Mouse (Mus musculus) left cerebral cortex, postnatal 14 days (tissue): ENCODE measurements around the gene Myh14. TPM values are rescaled to one million over a fixed set of nuclear protein-coding genes. Genes with fewer than 3 reads are reported as not detected.
A peak's percentile ranks its signal among the peaks of the same experiment; 100 is the strongest.

Experiments
- DNase-seq, 2 experiments: peaks; one replicate each; pipeline ENCODE4 v3.0.0; 2021 to 2022; ENCODE audit warnings: low spot score in 2 of 2, mixed read lengths in 1 of 2
- intact Hi-C: fragments of 180-260 bp; cut with DNase I; formaldehyde crosslinking; loops from one replicate; pipeline ENCODE4 v1.15.1; 2025
- total RNA-seq, 2 experiments: library from RNA; stranded (reverse); gene quantifications; 2 replicates each; pipeline ENCODE4 v1.2.3; 2021

Myh14 gene
- total RNA-seq, 2 experiments from 2014 or later, result 8.8 to 14.5 TPM

DNA sequence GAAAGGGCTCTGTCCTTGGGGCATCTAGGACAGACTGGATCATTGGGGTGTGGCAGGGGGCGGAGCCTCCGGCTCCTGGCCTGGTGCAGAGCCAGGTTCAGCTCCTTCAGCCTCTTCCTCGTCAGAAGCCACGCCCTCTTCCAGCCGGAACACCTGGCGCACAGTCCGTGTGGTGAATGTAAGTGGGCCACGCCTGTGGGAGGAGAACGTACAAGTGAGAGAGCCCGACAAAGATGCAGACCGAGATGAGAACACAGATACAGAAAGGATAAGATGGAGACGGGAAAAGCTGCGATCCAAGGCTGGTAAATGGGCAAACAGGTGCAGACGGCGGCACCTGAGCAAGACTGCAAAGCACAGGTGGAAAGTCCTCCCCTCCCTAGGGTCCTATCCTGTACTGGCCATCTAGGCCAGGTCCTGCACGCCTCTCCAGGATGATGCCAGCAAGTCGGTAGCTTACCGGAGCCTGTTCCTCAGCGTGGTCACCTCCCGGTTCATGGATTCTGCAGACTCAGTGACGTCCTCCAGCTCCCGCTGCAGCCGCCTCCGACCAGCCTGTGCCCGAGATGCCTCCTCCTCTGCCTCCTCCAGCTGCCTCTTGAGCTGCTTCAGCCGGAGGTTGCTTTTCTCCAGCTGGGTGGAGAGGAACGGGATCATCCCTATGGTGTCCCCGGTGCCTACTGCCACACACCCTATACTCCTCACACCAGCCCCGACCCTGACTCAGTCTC, 64.3 kb downstream of the Myh14 start:
- DNase-seq, result no peak
- intact Hi-C loops, result no loop called here

DNA sequence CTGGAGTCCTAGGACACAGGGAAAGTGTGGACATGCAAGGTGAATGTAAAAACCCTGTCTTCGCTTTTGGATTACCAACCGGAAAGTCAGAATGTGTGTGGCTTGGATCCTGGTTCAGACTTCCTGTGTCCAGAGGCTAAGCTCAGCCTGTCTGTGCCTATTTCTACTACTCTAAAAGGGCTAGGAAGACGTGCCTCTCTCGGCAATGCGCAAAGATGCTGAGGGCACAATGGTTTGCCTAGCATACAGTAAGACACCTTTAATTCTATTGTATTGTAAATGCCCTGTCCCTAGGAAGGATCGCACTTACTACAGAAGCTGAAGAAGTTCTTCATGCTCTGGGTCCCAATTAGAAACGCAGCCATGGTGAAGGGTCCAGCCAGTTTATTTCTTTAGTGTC, 65.2 kb downstream of the Myh14 start:
- intact Hi-C loops, result no loop called here
- no peak for DNase-seq

DNA sequence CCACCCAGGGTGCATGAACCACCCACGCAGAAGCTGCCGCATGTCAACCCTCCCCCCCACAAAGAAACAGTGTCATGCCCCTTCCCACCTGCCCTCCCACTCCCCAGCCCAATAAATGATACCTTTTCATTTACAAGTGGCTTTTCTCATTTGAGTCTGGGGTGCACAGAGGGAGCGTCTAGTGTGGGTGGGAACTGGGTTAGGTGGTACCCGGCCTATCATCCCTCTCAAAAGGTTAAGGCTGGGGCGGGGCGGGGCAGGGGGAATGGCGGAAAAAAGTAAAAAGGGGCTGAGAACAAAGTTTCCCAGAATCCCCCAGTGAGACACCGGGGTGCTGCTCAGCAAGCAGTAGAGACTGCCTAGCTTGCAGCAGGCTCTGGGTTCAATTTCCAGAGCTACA, 66.0 kb downstream of the Myh14 start:
- DNase-seq, result no peak
- intact Hi-C loops, result no loop called here

DNA sequence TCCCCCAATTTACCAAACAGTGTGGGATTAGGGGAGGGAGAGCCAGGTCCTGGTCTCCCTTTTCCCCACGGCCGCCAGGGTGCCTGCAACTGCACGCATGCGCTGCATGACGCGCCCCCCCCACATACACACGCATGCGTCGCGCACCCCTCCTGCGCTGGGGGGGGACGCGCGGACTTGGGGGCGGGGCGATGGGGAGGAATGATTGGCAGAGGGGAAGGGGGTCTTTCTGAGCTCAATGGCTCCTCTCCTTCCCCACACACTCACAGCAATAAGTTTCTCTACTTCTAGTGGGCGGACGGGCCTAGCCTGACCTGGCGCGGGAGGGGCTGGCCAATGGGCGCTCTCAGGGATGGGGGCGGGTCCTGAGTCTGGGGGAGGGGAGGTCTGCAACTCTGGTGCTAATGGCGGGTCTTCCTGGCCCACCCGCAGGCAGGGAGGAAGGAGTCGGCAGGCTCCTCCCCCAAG, 66.5 kb downstream of the Myh14 start:
- intact Hi-C loops, result no loop called here
- DNase-seq, result peak in 1 of 2 experiments; percentile 53

DNA sequence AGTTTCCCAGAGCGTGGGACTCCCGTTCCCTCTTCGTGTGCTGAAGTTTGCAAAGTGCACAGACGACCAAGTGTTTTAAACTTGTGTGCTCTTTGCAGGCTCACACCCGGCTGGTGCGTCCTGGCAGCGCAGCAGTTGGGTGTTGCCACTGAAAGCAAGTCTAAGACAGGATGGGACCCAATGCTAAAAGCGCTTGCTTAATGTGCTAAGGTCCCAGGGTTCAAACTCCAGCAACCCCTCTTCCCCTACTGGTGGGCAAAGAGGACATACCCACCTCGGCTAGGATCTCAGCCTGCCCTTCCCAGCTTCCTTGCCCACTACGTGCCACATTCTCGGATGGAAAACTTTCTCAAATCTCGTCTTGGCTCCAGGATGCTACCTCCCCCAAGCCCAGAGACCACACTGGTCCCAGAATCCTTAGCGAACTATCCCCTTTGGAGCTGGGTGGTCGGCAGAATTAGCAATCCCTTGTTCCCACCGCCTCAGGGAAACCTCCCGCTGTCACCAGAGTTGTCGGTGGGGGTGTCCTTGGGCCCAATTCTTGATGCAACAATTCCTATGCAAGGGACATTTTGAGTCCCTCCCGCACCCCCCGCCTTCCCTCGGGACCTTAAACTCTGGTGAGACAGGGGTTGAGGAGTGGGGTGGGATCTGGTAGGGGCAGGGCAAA, 67.3 kb downstream of the Myh14 start:
- intact Hi-C loops, result no loop called here
- DNase-seq, result no peak

DNA sequence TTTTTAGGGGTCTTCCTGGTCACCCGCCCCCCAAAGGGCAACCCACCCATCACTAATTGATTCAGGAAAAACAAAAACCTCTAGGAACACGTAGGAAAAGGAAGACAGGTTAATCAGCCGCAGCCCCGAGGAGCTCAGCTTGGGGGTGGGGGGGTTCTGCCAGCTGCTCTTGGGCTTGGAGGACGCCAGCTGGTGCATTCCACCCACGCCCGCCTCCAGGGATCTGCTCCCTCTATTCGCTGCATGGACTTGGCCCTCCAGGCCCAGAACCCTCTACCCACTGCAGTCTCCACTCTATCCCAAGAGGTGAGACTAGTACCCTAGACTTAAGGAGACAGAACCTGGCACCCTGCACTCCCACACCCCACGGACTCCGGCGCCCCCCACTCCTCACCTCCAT, 68.2 kb downstream of the Myh14 start:
- intact Hi-C loops, result no loop called here
- DNase-seq, result peak; percentile 78 to 80

DNA sequence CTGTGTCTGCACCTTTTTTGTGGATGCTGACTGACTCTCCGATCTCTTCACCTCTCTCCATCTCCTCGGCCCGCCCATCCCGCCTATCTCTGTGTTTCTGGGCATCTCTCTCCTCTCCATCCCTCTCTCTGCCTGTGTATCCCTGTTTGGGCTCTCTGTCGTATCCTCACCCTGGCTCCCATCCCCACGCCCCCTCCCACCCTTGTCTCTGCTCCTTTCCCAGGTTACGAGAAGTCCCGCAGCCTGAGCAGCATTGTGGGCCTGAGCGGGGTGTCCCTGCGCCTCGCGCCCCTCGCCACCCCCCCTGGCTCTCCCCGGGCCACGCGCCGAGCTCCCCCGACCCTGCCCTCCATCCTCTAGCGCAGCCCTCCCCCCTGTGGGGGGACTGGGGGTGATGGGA, 69.0 kb downstream of the Myh14 start:
- intact Hi-C loops, result no loop called here
- DNase-seq, result no peak

DNA sequence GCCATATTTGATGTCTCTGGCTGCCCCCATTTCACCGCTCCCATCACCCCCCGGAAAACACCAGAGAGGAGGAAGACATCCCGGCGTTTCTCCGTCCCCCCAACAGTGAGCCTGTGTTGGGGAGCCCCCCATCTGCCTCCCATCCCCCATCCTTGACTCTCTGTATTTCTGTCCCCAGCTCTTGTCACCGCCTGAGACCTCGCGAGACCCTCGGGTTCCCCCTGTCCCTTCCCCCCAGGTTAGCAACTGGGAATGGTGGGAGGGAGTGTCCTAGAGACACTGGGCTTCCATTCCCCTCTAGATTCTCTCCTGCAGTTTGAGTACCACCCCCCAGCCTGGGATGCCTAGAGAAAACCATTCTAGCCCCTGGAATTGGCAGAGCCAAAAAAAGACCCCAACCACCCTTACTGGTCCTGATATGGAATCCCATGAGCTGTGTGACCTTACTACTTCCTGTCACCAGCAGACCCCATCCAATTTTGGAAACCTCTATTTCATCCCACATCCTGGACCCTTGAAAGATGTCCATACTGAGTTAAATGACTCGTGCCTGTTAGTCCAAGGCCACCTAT, 69.9 kb downstream of the Myh14 start:
- no peak for DNase-seq
- intact Hi-C loops, result no loop called here

DNA sequence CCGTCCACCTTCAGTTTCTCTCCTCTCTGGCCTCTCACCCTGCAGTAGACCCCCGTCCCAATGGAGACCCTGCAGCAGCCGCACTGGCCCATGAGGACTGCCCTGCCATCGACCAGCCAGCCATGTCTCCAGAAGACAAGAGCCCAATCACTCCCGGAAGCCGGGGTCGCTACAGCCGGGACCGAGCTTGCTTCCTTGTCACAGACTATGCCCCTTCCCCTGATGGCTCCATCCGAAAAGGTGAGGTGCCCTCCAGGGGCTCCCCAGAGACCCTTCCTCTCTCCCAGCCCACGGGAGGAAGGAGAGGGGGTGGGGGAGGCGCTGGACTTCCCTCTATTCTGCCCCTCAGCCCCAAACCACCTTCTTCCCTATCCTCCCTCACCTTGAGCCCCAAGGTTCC, 72.3 kb downstream of the Myh14 start:
- intact Hi-C loops, result no loop called here
- no peak for DNase-seq

DNA sequence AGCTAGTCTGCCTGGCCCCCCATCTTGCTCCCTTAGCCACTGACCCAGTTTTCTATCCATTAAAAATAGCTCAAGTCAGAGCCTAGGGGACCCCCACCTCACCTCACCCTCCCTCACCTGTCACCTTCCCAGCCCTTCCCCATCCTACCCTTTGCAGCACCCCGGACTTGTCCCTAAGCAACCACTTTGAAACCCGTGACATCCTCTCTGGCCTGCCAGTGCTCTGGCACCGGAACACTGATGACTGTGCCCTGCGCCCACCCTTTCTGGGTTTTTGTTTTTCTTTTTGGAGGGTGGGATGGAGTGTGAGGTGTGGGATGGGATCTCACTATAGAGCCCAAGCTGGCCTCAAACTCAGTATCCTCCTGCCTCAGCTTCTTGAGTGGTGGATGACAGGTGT, 73.0 kb downstream of the Myh14 start:
- DNase-seq, result no peak
- intact Hi-C loops, result no loop called here

DNA sequence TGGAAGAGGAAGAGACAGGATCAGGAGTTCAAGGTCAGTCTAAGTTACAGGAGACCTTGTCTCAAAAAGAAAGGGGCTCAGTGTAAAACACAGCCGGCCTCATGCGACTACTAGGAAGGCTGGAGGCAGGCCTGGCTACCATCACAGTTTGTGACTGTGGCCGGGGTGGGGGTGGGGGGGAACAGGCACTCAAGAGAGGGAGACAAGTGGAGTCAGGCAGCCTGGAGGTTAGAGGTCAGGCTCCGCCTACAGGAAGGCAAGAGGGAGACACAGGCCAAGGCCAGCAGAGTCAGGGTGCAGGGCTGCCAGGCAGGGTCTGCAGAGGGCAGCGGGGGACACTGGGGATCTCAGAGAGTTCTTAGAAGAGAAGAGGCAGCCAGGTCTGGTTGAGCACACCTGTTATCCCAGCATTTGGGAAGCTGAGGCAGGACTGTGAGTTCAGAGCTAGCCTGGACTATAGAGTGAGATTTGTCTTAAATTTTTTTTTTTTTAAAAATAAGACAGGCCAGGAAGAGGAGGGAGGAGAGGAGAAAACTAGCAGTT, 73.6 kb downstream of the Myh14 start:
- DNase-seq, result no peak
- intact Hi-C loops, result no loop called here

DNA sequence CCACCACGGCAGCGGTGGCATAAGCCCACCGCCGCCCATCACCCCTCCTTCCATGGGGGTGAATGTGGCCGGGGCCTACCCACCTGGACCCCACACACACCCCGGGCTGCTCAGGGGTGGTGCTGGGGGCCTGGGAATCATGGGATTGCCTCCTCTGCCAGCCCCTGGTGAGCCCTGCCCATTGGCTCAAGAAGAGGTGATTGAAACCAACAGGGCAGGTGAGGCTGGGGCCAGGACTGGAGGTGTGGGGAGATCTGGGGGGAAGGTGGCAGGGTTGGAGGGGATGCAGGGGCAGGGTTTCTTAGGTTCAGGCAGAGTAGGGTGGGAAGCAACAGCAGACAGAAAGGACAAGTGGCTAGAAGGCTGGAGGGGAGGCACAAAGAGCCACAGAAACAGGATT, 74.6 kb downstream of the Myh14 start:
- DNase-seq, result no peak
- intact Hi-C loops, result no loop called here

DNA sequence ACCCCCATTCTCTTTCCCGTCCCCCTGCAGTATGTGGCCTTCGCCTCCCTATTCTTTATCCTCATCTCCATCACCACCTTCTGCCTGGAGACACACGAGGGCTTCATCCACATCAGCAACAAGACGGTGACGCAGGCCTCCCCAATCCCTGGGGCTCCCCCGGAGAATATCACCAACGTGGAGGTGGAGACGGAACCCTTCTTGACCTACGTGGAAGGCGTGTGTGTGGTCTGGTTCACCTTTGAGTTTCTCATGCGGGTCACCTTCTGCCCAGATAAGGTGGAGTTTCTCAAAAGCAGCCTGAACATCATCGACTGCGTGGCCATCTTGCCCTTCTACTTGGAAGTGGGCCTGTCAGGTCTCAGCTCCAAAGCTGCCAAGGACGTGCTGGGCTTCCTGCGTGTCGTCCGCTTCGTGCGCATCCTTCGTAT, 75.5 kb downstream of the Myh14 start:
- intact Hi-C loops, result no loop called here
- no peak for DNase-seq

DNA sequence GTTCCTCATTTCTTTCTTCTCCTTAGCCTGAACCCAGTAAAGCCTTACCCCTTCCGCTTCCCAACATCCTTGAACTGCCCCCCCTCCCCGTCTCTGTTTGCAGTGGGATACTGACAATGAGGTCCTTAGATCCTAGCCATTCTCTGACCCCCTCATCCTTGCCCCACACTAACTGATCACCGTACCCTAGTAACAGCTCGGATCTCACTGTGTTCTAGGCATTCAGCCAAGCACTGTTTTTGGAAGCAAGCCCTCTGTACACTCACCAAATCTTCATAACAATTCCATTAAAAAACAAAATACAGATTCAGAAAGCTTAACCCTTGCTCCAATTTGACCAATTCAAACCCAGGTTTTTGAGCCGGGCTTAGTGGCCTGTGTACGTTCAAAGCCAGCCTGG, 76.4 kb downstream of the Myh14 start:
- intact Hi-C loops, result no loop called here
- peak in 1 of 2 experiments; percentile 60 for DNase-seq

DNA sequence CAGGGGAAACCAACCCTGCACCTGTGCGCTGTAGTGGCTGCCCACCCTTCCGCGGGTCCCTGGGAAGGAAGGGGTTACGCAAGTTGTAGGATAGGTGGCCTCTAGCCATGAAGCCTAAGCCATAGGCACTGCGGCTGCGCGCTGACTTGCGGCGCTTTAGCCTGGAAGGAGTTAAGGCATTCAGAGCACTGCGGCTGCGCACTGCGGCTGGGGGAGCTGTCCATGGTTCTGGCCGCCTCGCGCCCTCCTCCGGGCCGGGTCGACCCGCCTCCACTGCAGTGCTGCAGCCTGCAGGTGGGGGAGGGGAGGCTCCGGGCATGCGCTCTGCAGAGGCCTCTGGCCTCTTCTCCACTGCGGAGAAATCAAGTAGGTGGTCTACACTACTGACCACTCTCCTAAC, 76.9 kb downstream of the Myh14 start:
- intact Hi-C loops, result no loop called here
- peak; percentile 89 to 92 for DNase-seq

DNA sequence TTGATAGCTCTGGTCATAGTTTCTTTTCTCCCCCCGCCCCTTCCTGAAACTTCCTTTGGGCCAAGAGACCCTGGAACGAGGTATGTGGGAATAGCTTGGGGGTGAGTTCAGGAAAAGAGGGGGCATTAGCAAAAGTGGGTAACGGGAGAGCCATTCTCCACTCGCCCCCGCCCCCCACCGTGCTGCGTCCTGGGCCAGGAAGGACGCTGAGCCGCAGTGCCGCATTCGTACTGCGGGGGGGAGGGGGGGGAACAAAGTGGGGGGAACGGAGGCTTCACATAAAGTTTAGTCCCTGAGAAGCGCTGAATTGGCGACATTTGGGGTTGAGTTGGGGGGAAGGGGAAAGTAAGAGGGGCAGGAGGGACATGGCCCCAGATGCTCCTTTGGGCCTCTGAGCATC, 77.6 kb downstream of the Myh14 start:
- no peak for DNase-seq
- intact Hi-C loops, result no loop called here

DNA sequence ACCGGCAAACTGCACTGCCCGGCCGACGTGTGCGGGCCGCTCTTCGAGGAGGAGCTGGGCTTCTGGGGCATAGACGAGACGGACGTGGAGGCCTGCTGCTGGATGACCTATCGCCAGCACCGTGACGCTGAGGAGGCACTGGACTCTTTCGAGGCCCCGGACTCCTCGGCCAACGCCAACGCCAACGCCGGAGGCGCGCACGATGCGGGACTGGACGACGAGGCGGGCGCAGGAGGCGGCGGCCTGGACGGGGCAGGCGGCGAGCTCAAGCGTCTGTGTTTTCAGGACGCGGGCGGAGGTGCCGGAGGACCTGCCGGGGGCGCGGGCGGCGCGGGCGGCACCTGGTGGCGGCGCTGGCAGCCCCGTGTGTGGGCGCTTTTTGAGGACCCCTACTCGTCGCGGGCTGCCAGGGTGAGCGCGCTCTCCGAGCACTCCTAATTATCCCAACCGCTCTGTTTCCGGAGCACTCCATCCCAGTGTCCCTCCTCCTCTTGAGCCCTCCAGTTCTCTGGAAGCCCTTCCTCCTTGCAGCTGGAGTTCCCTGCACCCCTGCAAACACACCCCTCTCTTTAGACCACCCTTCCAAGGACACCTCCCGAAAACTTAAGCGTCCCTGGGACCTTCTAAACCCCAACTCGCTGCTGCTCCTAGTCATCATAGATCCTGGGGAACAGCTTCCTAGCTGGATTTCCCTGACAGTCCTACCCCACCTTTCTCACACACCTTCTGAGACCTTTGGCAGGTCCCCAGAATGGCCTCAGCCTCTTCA, 79.1 kb downstream of the Myh14 start:
- no peak for DNase-seq
- intact Hi-C loops, result no loop called here

DNA sequence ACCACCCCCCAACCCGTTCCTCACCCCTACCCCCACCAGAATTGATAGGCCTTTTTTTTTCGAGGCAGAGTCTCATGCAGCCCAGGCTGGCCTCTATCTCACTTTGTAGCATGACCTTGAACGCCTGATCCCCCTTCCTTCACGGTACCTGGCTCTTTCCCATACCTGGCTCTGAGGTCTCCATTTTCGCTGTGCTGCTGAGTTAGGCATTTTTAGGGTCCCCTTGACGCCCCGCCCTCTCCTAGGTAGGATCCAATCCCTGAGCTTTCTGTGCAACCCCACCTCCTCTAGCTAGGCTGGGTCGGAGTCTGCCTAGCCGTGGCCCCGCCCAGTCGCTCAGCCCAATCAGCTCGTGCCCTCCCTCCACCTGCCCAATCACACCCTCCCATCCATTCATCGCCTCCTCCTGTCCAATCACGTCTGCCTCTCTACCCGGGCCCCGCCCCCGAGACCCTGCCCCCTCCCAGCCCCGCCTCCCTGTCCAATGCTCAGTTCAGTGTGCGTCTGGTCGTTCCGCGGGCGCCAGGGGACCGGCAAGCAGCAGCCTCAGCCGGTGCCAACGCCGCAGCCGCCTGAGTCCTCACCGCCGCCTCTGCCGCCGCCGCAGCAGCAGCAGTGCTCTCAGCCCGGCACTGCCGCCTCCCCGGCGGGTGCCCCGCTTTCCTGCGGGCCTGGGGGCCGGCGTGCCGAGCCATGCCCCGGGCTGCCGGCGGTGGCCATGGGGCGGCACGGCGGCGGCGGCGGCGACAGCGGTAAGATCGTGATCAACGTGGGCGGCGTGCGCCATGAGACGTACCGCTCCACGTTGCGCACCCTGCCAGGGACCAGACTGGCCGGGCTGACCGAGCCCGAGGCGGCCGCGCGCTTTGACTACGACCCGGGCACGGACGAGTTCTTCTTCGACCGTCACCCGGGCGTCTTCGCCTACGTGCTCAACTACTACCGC, 80.0 kb downstream of the Myh14 start, which contains the start of gene Kcnc3:
Gene Kcnc3, plus strand, starts transcription at position 263 of the 946 bp plus-strand sequence.
- intact Hi-C loops, result no loop called here
- DNase-seq, result peak; percentile 92 to 97

DNA sequence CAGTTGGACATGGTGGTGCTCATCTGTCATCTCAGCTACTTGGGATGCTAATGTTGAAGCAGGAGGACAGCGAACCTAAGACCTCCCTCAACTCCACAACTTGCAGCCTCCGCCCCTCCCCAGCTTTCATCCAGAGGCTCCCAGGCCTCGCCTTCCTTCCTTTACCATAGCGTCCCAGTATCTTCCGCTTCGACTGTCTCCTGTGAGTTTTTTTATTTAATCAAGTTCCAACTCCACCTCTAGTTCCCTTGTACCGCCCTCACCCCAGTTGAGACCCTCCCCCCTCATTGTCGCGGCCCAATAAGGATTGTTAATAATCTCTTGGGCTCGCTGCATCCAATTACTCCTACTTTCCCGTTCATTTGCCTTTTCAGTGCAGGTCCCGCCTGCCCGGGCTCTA, 80.7 kb downstream of the Myh14 start:
- peak in 1 of 2 experiments; percentile 48 for DNase-seq
- intact Hi-C loops, result loop anchor here (5.0 kb wide), 1 partner anchor 52 kb away; no protein-coding TSS in a partner anchor
